Mouse (Mus musculus): ENCODE measurements around the gene Gpr83.

DNA sequence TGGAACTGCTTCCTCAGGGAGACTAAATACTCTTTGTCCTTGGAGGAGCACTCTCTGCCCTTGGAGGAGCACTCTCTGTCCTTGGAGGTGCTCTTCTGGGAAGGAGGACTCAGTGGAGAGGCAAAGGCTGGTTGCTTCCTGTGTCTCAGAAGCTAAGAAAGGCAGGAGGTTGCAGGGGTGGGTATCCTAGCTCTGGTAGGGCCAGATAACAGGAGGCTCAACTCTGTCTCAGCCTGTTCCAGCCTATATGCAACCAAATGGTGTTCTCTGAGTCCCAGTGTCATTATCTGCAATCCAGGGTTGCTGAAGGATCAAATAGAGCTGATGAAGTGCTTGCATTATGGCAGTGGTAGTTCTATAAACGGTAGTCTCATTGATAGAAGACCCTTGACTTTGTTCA lies 25.9 kb downstream of the Gpr83 start:
- TF ChIP-seq CTCF (IDR thresholded peaks at IDR 0.05) (no peak), POLR2A (IDR thresholded peaks at IDR 0.05; ENCODE audit: insufficient read depth, low read depth, low read length) (no peak)

Measured in heart, adult 2 months (tissue).